Mouse (Mus musculus): Measurements from ENCODE around the gene Gart. TPM values are rescaled to one million over a fixed set of nuclear protein-coding genes. Genes with fewer than 3 reads are reported as not detected.

The Gart gene
- total and polyA plus RNA-seq, 3 experiments, result 356 to 722 (median 517) TPM

- DNase-seq (ENCODE audit: extremely low read depth), result peak; percentile 98
- peak; percentile 77 for TF ChIP-seq ELF1 (IDR thresholded peaks at IDR 0.05; ENCODE audit: low read depth, low read length)
- TF ChIP-seq PAX5 (IDR thresholded peaks at IDR 0.05; ENCODE audit: low read length), result no peak
- TF ChIP-seq ETS1 (conservative IDR thresholded peaks at IDR 0.05; ENCODE audit: low read depth, low read length), result no peak
- TF ChIP-seq POLR2A (IDR thresholded peaks at IDR 0.05; ENCODE audit: low read depth, low read length), result no peak
- TF ChIP-seq NRF1 (IDR thresholded peaks at IDR 0.05; ENCODE audit: low read depth, low read length), result peak; percentile 66
- TF ChIP-seq MAFK (IDR thresholded peaks at IDR 0.05; ENCODE audit: insufficient replicate concordance, low read length), result no peak
- TF ChIP-seq ZMIZ1 (IDR thresholded peaks at IDR 0.05; ENCODE audit: low read depth, low read length), result no peak
- TF ChIP-seq HCFC1 (IDR thresholded peaks at IDR 0.05; ENCODE audit: low read depth, low read length), result no peak
- TF ChIP-seq MAZ (IDR thresholded peaks at IDR 0.05; ENCODE audit: low read depth, low read length), result peak; percentile 94
- no peak for TF ChIP-seq E2F4 (IDR thresholded peaks at IDR 0.05; ENCODE audit: insufficient replicate concordance, low read depth, low read length)
- TF ChIP-seq EP300 (IDR thresholded peaks at IDR 0.05; ENCODE audit: low read length), result no peak
- TF ChIP-seq SIN3A (IDR thresholded peaks at IDR 0.05; ENCODE audit: low read length), result no peak
- TF ChIP-seq POLR2AphosphoS2 (IDR thresholded peaks at IDR 0.05; ENCODE audit: low read depth, low read length), result no peak
- in situ Hi-C loops (cut with MboI; ENCODE audit: low pct_ligation_motif_present, low pct_unique_long_range_greater_than_20kb, low sequenced_read_pairs) (loop anchor here (5.0 to 10.0 kb wide), 2 partner anchors 85 to 233 kb away; no protein-coding TSS in a partner anchor), dilution Hi-C loops (cut with MboI; ENCODE audit: extremely low pct_ligation_motif_present, extremely low pct_unique_long_range_greater_than_20kb, low sequenced_read_pairs) (no loop called here)
- Histone ChIP-seq H3K4me3 (replicated peaks in 1 of 3; ENCODE audit: low read depth in 2 of 3, low read length in 2 of 3, poor library complexity in 1 of 3) (peak within 1 kb of the TSS; percentile 67 to 86 (median 80)), H3K36me3 (replicated peaks in 1 of 2; ENCODE audit: control insufficient read depth in 1 of 2, insufficient read depth in 1 of 2, low read length in 1 of 2) (peaks cover 0 to 10% of the 10 kb centered on the region in 2 experiments), H3K27ac (ENCODE audit: insufficient read depth, low read depth) (no peak within 1 kb of the TSS), H3K4me1 (ENCODE audit: control insufficient read depth in 1 of 2, insufficient read depth in 2 of 2) (peaks cover 9 to 34% of the 10 kb centered on the region in 2 experiments), H3K9me3 (replicated peaks; ENCODE audit: low read length) (no peaks in the 10 kb centered on the region), H3K4me2 (ENCODE audit: insufficient read depth, low read depth, poor library complexity, severe bottlenecking) (peak within 1 kb of the TSS; percentile 76), H3K79me2 (replicated peaks; ENCODE audit: control insufficient read depth, extremely low read depth, insufficient read depth, poor library complexity, severe bottlenecking) (no peaks in the 10 kb centered on the region), H3K9ac (ENCODE audit: insufficient read depth, low read depth) (peak within 1 kb of the TSS; percentile 54), H3K27me3 (replicated peaks) (peaks cover 13% of the 10 kb centered on the region)
Measured at GRCm38 (mm10) chr16:91597672-91598010, 49.1 kb downstream of the Gart start, which contains the start of gene Tmem50b. Gene Tmem50b (minus strand): TSS chr16:91597800.

- peak overlapping the region; percentile 67 to 86 (median 80) for H3K4me3 ChIP-seq (replicated peaks in 1 of 3; ENCODE audit: low read depth in 2 of 3, low read length in 2 of 3, poor library complexity in 1 of 3)
- H3K79me2 ChIP-seq (replicated peaks; ENCODE audit: control insufficient read depth, extremely low read depth, insufficient read depth, poor library complexity, severe bottlenecking), result no peaks in the 10 kb centered on the region
- in situ Hi-C loops (cut with MboI; ENCODE audit: low pct_ligation_motif_present, low pct_unique_long_range_greater_than_20kb, low sequenced_read_pairs), result loop anchor here (5.0 to 10.0 kb wide), 2 partner anchors 85 to 232 kb away; no protein-coding TSS in a partner anchor
- dilution Hi-C loops (cut with MboI; ENCODE audit: extremely low pct_ligation_motif_present, extremely low pct_unique_long_range_greater_than_20kb, low sequenced_read_pairs), result no loop called here
- H3K36me3 ChIP-seq (replicated peaks in 1 of 2; ENCODE audit: control insufficient read depth in 1 of 2, insufficient read depth in 1 of 2, low read length in 1 of 2), result peaks cover 0 to 16% of the 10 kb centered on the region in 2 experiments
- H3K4me1 ChIP-seq (ENCODE audit: control insufficient read depth in 1 of 2, insufficient read depth in 2 of 2), result peaks cover 9 to 31% of the 10 kb centered on the region in 2 experiments
- peaks cover 13% of the 10 kb centered on the region for H3K27me3 ChIP-seq (replicated peaks)
- DNase-seq (ENCODE audit: extremely low read depth), result peak; percentile 45
- H3K9ac ChIP-seq (ENCODE audit: insufficient read depth, low read depth), result peak overlapping the region; percentile 54
- peak overlapping the region; percentile 76 for H3K4me2 ChIP-seq (ENCODE audit: insufficient read depth, low read depth, poor library complexity, severe bottlenecking)
- no peak overlapping the region for H3K27ac ChIP-seq (ENCODE audit: insufficient read depth, low read depth)
- H3K9me3 ChIP-seq (replicated peaks; ENCODE audit: low read length), result no peaks in the 10 kb centered on the region
- TF ChIP-seq MYC (IDR thresholded peaks at IDR 0.05; ENCODE audit: low read depth, low read length) (no peak), KAT2A (IDR thresholded peaks at IDR 0.05; ENCODE audit: insufficient replicate concordance, low read length) (0 out of 2 replicates have a peak, but pooled peaks have one; percentile 34), JUND (conservative IDR thresholded peaks at IDR 0.05; ENCODE audit: low read depth, low read length) (no peak), RCOR1 (conservative IDR thresholded peaks at IDR 0.05; ENCODE audit: low read depth, low read length) (no peak), ZC3H11A (IDR thresholded peaks at IDR 0.05; ENCODE audit: low read depth, low read length) (no peak), CHD1 (IDR thresholded peaks at IDR 0.05; ENCODE audit: low read depth, low read length) (0 out of 2 replicates have a peak, but pooled peaks have one; percentile 57), MAX (IDR thresholded peaks at IDR 0.05; ENCODE audit: low read length) (0 out of 2 replicates have a peak, but pooled peaks have one; percentile 1), ETS1 (conservative IDR thresholded peaks at IDR 0.05; ENCODE audit: low read depth, low read length) (no peak), PAX5 (IDR thresholded peaks at IDR 0.05; ENCODE audit: low read length) (no peak), ZMIZ1 (IDR thresholded peaks at IDR 0.05; ENCODE audit: low read depth, low read length) (peak; percentile 76; the same call in 1 of the 2 replicates), SMC3 (IDR thresholded peaks at IDR 0.05; ENCODE audit: low read depth, low read length) (no peak), MEF2A (IDR thresholded peaks at IDR 0.05; ENCODE audit: borderline replicate concordance, low read depth, low read length) (peak; percentile 33; the same call in 1 of the 2 replicates), ZKSCAN1 (IDR thresholded peaks at IDR 0.05; ENCODE audit: borderline replicate concordance, low read depth, low read length) (no peak), CTCF (conservative IDR thresholded peaks at IDR 0.05 in 1 of 2, IDR thresholded peaks at IDR 0.05 in 1 of 2; ENCODE audit: low read depth in 2 of 2, low read length in 2 of 2) (no peak), USF2 (conservative IDR thresholded peaks at IDR 0.05; ENCODE audit: low read depth, low read length) (no peak), NRF1 (IDR thresholded peaks at IDR 0.05; ENCODE audit: low read depth, low read length) (no peak), UBTF (IDR thresholded peaks at IDR 0.05; ENCODE audit: low read depth, low read length) (peak; percentile 90; the same call in 1 of the 2 replicates), MXI1 (IDR thresholded peaks at IDR 0.05; ENCODE audit: low read depth, low read length) (peak; percentile 54), JUN (IDR thresholded peaks at IDR 0.05; ENCODE audit: insufficient read depth, low read depth, low read length) (no peak), TCF12 (IDR thresholded peaks at IDR 0.05; ENCODE audit: low read depth, low read length) (no peak), TBP (conservative IDR thresholded peaks at IDR 0.05; ENCODE audit: low read depth, low read length) (no peak)
Measured at GRCm38 (mm10) chr16:91596779-91597671, 49.7 kb downstream of the Gart start.
